Mouse (Mus musculus): Measurements from ENCODE around the gene Cops7b. TPM values are rescaled to one million over a fixed set of nuclear protein-coding genes. Genes with fewer than 3 reads are reported as not detected.

Gene Cops7b
- polyA plus RNA-seq, 1 experiment from 2014 or later: 32.6 TPM

Small RNAs within 50 kb of the gene (microRNA-seq; reads per million reads assigned to microRNA genes)
- not detected for gene Gm22955

Other genes with a start within 250 kb of the Cops7b start
- gene Ncl, start 223.5 kb upstream of the Cops7b start, polyA plus RNA-seq (2016; fragmentation: Nextera tagmentation; extraction: Ambion mirVana): 331 and 337 TPM in 2 replicates
- gene Nmur1, start 156.7 kb upstream of the Cops7b start, polyA plus RNA-seq (2016; fragmentation: Nextera tagmentation; extraction: Ambion mirVana): not detected in 2 replicates
- not detected in 2 replicates for gene Tex44, start 156.6 kb upstream of the Cops7b start, polyA plus RNA-seq (2016; fragmentation: Nextera tagmentation; extraction: Ambion mirVana)
- 1,057 and 1,113 TPM in 2 replicates for gene Ptma, start 56.2 kb upstream of the Cops7b start, polyA plus RNA-seq (2016; fragmentation: Nextera tagmentation; extraction: Ambion mirVana)
- 83.5 and 89.5 TPM in 2 replicates for gene Pde6d, start 275 bp upstream of the Cops7b start, polyA plus RNA-seq (2016; fragmentation: Nextera tagmentation; extraction: Ambion mirVana)
- 1.3 TPM in 2 replicates for gene Nppc, start 87.7 kb downstream of the Cops7b start, polyA plus RNA-seq (2016; fragmentation: Nextera tagmentation; extraction: Ambion mirVana)
- gene Dis3l2, start 120.9 kb downstream of the Cops7b start, polyA plus RNA-seq (2016; fragmentation: Nextera tagmentation; extraction: Ambion mirVana): 17.0 and 18.2 TPM in 2 replicates